Mouse (Mus musculus) kidney, embryonic 14.5 days (tissue): ENCODE data around the gene Zmynd8. TPM values are rescaled to one million over a fixed set of nuclear protein-coding genes. Genes with fewer than 3 reads are reported as not detected.

Experiments used
- ATAC-seq: fragments of 200-750 bp; cut with Nextera tagmentation; 2 replicates; pipeline ENCODE4 v1.8.0; 2017; ENCODE audit warnings: moderate number of reproducible peaks, mild to moderate bottlenecking, moderate TSS enrichment, moderate library complexity; ENCODE audit not compliant: low FRiP score, low TSS enrichment
- H3K27ac ChIP-seq: fragments of 300-500 bp; sonication (generic); 2 replicates; pipeline ENCODE4 v1.5.1; 2014; ENCODE audit warnings: low read depth, mild to moderate bottlenecking, low read length, moderate library complexity, mixed read lengths
- H3K27me3 ChIP-seq: fragments of 300-500 bp; sonication (generic); 2 replicates; pipeline ENCODE4 v1.6.1; 2014; ENCODE audit warnings: mild to moderate bottlenecking, low read length; ENCODE audit not compliant: control insufficient read depth, insufficient read depth
- H3K36me3 ChIP-seq: fragments of 300-500 bp; sonication (generic); 2 replicates; pipeline ENCODE4 v1.6.1; 2014; ENCODE audit warnings: low read length, mixed read lengths; ENCODE audit not compliant: control insufficient read depth, insufficient read depth
- H3K4me1 ChIP-seq: fragments of 300-500 bp; sonication (generic); 2 replicates; pipeline ENCODE4 v1.6.1; 2014; ENCODE audit warnings: low read length, mixed read lengths; ENCODE audit not compliant: control insufficient read depth, insufficient read depth
- H3K4me2 ChIP-seq: fragments of 300-500 bp; sonication (generic); replicated peaks from 2 replicates; pipeline ENCODE4 v1.6.1; 2014; ENCODE audit warnings: low read depth, mild to moderate bottlenecking, low read length
- H3K4me3 ChIP-seq: fragments of 300-500 bp; sonication (generic); 2 replicates; pipeline ENCODE4 v1.5.1; 2014; ENCODE audit warnings: mild to moderate bottlenecking, low read length
- H3K9ac ChIP-seq: fragments of 300-500 bp; sonication (generic); 2 replicates; pipeline ENCODE4 v1.6.1; 2014; ENCODE audit warnings: low read depth, mild to moderate bottlenecking, low read length, moderate library complexity
- H3K9me3 ChIP-seq: fragments of 300-500 bp; sonication (generic); 2 replicates; pipeline ENCODE4 v1.6.1; 2016; ENCODE audit warnings: low read length; ENCODE audit not compliant: control insufficient read depth
- WGBS: fragments of 180-500 bp; shearing (Covaris S2); extraction: QIAGEN DNeasy Blood & Tissue Kit; methylation state at CpG from one replicate; pipeline ENCODE4 v1.1.7; 2014; 5-methylcytosine and 5-hydroxymethylcytosine counted together
- polyA plus RNA-seq: library from polyadenylated mRNA; unstranded; fragments of >200 nt; fragmentation: Nextera tagmentation; extraction: Ambion mirVana; gene quantifications from 2 replicates; pipeline ENCODE4 v1.2.1, GENCODE M21; 2014

The Zmynd8 gene
- polyA plus RNA-seq, 1 experiment from 2014 or later: 61.1 TPM

DNA sequence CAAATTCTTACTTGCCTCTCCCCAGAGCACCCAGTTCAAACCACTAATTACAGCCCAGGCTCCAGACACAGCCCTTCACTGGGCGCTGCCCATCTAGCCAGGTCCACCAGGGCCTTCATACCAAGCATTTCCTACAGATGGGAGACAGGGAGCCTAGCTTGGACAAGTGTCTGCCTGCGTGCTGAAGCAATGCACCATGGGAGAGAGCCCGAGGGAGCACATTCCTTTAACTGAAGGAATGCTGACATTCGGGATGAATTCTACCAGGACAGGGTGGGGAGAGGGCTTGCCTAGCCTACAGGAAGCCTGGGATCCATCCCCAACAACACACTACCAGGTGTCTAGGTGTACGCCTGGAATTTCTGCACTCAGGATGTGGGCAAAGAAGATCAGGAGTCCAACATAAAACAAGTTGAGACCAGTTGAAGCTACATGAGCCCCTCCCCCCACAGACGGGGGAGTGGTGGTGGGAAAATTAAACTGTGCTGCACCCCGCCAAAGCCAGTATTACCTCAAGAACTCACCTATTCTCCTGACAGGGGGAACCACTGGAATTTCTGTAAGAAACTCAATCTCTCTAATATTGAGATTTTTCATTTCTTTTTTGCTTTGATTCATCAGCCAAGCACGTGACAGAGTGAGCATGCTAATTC, 67.1 kb downstream of the Zmynd8 start:
- Histone ChIP-seq H3K4me1 (0 out of 2 replicates have a peak, but pooled peaks cover 7% of the 10 kb centered on the region), H3K36me3 (peaks cover 96% of the 10 kb centered on the region), H3K9ac (no peak overlapping the region), H3K27ac (no peak overlapping the region; the same call in 1 of the 2 replicates), H3K9me3 (no peaks in the 10 kb centered on the region), H3K4me3 (no peak overlapping the region), H3K27me3 (no peaks in the 10 kb centered on the region), H3K4me2 (no peak overlapping the region)
- 74% methylated on average over 8 of the region's 8 CpGs for WGBS
- no peak for ATAC-seq

DNA sequence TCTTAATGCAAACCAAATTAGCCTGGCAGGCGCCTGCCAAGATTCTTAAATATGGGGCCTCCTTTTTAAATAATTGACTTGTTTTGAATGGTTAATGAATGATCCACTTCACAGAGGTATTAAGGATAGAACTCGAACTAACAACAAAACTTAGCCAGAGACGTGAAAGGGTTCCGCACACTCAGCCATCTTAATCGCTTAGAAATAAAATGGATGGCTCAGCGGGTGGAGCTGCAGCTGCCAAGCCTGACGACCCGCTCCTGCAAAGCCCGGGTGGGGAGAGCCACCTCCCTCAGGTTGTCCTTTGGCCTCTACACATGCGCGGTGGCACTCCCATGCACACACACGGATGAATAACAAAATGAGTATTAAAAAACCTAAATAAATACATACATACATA, 70.0 kb downstream of the Zmynd8 start:
- no peak overlapping the region for H3K4me3 ChIP-seq
- H3K36me3 ChIP-seq: peaks cover 96% of the 10 kb centered on the region
- no peak overlapping the region for H3K27ac ChIP-seq
- no peak overlapping the region for H3K4me2 ChIP-seq
- 0 out of 2 replicates have a peak, but pooled peaks cover 10% of the 10 kb centered on the region for H3K4me1 ChIP-seq
- no peak overlapping the region for H3K9ac ChIP-seq
- ATAC-seq: no peak
- 83% methylated on average over 12 of the region's 12 CpGs for WGBS
- H3K9me3 ChIP-seq: no peaks in the 10 kb centered on the region
- H3K27me3 ChIP-seq: no peaks in the 10 kb centered on the region

DNA sequence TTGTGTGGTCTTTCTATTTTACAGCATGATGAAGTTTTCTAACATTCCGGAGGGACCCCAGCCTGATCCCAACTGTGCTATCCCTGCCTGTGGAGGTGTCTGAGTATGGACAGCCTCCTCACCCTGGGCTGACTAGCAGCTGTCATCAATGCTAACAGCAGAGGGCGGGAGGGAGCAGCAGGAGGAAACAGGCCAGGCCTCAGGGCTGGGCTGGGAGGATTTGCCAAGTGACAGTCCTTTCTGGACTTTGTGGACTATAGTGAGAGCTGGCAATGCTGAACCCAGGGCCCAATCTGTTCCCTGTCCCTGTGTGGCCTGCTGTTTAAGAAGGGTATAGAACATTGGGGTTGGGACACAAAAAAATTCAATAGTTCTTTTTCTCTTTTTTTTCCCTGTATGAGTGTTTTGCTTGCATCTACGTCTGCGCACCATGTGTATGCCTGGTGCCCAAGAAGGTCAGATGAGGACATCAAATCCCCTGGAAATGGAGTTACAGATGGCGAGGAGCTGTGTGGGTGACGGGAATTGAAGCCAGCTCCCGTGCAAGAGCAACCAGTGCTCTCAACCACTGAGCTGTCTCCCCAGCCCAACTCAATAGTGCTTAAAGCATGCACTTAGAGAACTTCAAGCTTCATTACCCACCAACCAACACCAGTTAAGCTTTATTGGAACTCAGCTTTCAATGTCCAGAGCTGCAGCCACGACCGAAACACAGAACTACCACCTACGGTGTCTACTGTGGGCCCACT, 72.7 kb downstream of the Zmynd8 start:
- H3K27ac ChIP-seq: no peak overlapping the region; the same call in 1 of the 2 replicates
- H3K9ac ChIP-seq: no peak overlapping the region
- peaks cover 94% of the 10 kb centered on the region for H3K36me3 ChIP-seq
- no peaks in the 10 kb centered on the region for H3K27me3 ChIP-seq
- no peak overlapping the region for H3K4me3 ChIP-seq
- WGBS: 55% methylated on average over 10 of the region's 10 CpGs
- H3K4me1 ChIP-seq: 0 out of 2 replicates have a peak, but pooled peaks cover 3% of the 10 kb centered on the region
- H3K4me2 ChIP-seq: no peak overlapping the region
- peak; percentile 79 for ATAC-seq
- H3K9me3 ChIP-seq: no peaks in the 10 kb centered on the region

DNA sequence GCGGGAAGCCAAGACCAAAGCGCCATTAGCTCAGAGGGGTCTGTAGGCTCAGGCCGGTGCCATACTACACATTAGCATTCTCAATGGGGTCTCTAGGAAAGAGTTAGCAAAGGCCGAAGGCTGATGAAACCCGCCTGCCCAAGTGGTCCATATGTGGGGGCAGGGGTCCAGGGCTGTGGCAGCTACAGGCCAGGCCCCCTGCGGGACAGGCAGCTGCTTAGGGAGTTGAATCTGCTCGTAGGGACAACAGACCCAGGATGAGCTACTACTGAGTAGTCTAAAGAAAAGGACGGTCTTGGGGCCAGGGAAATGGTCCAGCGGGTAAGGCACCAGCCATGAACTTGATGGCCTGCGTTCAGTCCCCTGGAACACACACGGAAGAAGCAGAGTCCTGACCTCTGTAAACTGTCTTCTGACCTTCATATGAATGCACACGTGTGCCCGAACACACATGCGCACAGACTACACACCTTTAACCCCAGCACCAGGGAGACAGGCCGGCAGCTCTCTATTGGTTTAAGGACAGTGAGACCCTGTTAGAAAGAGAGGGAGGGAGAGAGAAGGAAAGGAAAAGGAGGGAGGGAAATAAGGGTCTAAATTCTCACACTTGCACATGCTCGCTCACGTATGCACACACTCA, 73.4 kb downstream of the Zmynd8 start:
- H3K9me3 ChIP-seq: no peaks in the 10 kb centered on the region
- 87% methylated on average over 17 of the region's 17 CpGs for WGBS
- H3K9ac ChIP-seq: no peak overlapping the region
- H3K36me3 ChIP-seq: peaks cover 93% of the 10 kb centered on the region
- H3K4me2 ChIP-seq: no peak overlapping the region
- no peaks in the 10 kb centered on the region for H3K27me3 ChIP-seq
- no peak overlapping the region for H3K4me3 ChIP-seq
- 0 out of 2 replicates have a peak, but pooled peaks cover 3% of the 10 kb centered on the region for H3K4me1 ChIP-seq
- ATAC-seq: no peak
- no peak overlapping the region for H3K27ac ChIP-seq

DNA sequence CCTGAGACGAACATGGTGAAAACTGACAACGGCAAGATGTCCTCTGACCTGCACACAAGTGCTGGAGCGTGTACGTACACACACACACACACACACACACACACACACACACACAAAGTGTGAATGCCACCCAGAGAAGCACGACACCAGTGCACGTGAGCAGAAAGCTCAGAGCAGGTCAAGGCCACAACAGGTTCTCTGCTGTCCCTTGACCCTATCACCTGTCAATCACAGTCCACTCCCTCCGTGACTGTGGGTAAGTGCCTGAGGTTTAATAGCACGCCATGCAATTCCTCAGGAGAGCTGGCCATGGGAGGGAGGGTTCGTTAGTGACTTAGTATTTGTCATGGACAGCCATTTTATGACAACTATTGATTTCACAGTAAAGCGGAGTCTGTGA, 74.0 kb downstream of the Zmynd8 start:
- peaks cover 93% of the 10 kb centered on the region for H3K36me3 ChIP-seq
- H3K4me1 ChIP-seq: 0 out of 2 replicates have a peak, but pooled peaks cover 3% of the 10 kb centered on the region
- H3K27me3 ChIP-seq: no peaks in the 10 kb centered on the region
- H3K4me3 ChIP-seq: no peak overlapping the region
- H3K4me2 ChIP-seq: no peak overlapping the region
- H3K27ac ChIP-seq: no peak overlapping the region
- no peaks in the 10 kb centered on the region for H3K9me3 ChIP-seq
- H3K9ac ChIP-seq: no peak overlapping the region
- WGBS: 80% methylated on average over 10 of the region's 10 CpGs
- ATAC-seq: no peak

DNA sequence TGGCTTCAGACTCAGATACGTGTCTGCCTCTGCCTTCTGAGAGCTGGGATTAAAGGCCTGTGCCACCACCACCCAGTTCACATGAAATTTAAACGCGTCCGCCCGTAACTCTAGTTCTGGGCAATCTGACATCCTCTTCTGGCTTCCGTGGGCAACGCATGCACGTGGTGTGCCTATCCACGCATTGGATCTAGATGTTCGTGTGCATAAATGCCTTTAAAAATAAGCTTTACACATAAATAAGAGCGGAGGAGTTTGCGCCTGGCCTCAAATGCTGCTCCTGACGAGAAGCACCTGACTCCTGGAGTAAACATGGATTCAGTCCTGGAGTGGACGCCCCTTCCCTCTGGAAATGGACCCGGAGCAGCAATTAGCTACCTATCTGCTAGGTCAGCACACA, 76.3 kb downstream of the Zmynd8 start:
- no peaks in the 10 kb centered on the region for H3K9me3 ChIP-seq
- no peak overlapping the region for H3K27ac ChIP-seq
- H3K9ac ChIP-seq: no peak overlapping the region
- H3K27me3 ChIP-seq: no peaks in the 10 kb centered on the region
- peaks cover 91% of the 10 kb centered on the region for H3K36me3 ChIP-seq
- H3K4me2 ChIP-seq: no peak overlapping the region
- H3K4me3 ChIP-seq: no peak overlapping the region
- H3K4me1 ChIP-seq: 0 out of 2 replicates have a peak, but pooled peaks cover 3% of the 10 kb centered on the region
- WGBS: 91% methylated on average over 15 of the region's 15 CpGs
- no peak for ATAC-seq

DNA sequence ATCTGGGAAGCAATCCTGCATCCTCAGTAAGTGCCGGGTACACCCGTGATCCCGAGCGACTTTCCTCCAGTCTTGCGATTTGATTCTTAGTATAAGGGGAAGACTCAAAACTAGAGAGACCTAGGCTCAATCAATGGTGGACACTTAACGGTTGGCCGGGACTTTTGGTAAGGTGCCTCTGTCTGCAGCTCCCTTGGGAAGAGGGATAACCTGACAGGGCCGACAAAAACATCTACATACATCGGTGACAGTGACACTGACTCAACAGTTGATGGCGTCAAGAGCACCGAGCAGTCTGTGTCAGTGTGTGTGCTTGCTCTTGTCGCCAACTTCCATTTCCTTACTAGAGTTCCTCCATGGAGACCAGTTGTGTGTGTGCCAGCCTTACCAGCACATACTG, 77.1 kb downstream of the Zmynd8 start:
- no peak overlapping the region for H3K4me2 ChIP-seq
- 0 out of 2 replicates have a peak overlapping the region, but pooled peaks have one; percentile 23 for H3K9ac ChIP-seq
- H3K36me3 ChIP-seq: peaks cover 91% of the 10 kb centered on the region
- H3K27ac ChIP-seq: no peak overlapping the region
- WGBS: 91% methylated on average over 12 of the region's 12 CpGs
- no peaks in the 10 kb centered on the region for H3K27me3 ChIP-seq
- 0 out of 2 replicates have a peak, but pooled peaks cover 3% of the 10 kb centered on the region for H3K4me1 ChIP-seq
- H3K9me3 ChIP-seq: no peaks in the 10 kb centered on the region
- no peak overlapping the region for H3K4me3 ChIP-seq
- ATAC-seq: no peak

DNA sequence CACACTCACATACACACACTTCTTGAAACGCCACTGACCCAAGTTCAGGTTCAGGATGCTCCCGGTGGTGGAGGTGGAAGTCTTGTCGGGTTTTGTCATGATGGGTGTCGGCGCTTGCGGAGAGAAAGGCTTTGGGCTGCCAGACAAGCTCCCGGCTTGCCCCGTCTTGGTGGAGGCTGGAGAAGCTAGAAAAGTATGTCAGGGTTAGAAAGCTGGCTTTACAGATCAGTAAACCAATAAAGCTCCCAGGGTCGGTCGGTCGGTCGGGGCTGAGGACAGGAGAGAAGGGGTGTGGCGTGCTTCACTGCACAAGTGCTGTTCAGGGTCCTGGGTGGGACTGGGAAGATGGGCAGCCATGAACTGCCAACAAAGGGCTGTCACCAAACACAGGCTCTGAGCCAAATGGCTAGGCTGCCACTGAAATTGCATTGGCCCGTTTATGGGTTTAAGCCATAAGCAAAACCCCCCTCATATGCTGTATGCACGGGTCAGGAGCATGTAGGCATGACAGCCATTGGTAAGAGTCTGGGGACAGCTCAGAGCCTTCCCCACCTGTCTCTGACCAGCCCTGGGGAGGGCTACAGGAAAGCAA, 78.2 kb downstream of the Zmynd8 start:
- Histone ChIP-seq H3K36me3 (peaks cover 86% of the 10 kb centered on the region), H3K9ac (no peak overlapping the region), H3K27me3 (no peaks in the 10 kb centered on the region), H3K4me3 (no peak overlapping the region), H3K4me2 (no peak overlapping the region), H3K9me3 (no peaks in the 10 kb centered on the region), H3K27ac (no peak overlapping the region), H3K4me1 (0 out of 2 replicates have a peak, but pooled peaks cover 1% of the 10 kb centered on the region)
- ATAC-seq: no peak
- WGBS: 62% methylated on average over 15 of the region's 15 CpGs
